Mouse (Mus musculus) heart, adult 18-20 months (tissue): ENCODE measurements at regions not wholly inside any gene's neighbourhood (a gene's known extent, or its start where the extent isn't known, plus 50 kb on each side); places are given as distances from the start of the nearest gene placed in this dataset.

ENCODE experiments used
- DNase-seq, 2 experiments: peaks; one replicate each; pipeline ENCODE4 v3.0.0; 2021 to 2022; ENCODE audit warnings: mixed read lengths in 1 of 2

- DNase-seq: peak; percentile 10 to 21
These were observed 207.4 kb upstream of the Gm6812 start for GRCm38 (mm10) chrX:69100216-69100615.
